Mouse (Mus musculus): Measurements from ENCODE around the gene Zfp382. TPM values are rescaled to one million over a fixed set of nuclear protein-coding genes. Genes with fewer than 3 reads are reported as not detected.
A peak's percentile ranks its signal among the peaks of the same experiment; 100 is the strongest.
"Not testable (repeated sequence)": the region's sequence is repeated elsewhere in the genome, so short reads cannot be mapped to it uniquely, and the experiment has no call there.

Zfp382 gene
- polyA plus RNA-seq, 1 experiment = 0.06 TPM

DNA sequence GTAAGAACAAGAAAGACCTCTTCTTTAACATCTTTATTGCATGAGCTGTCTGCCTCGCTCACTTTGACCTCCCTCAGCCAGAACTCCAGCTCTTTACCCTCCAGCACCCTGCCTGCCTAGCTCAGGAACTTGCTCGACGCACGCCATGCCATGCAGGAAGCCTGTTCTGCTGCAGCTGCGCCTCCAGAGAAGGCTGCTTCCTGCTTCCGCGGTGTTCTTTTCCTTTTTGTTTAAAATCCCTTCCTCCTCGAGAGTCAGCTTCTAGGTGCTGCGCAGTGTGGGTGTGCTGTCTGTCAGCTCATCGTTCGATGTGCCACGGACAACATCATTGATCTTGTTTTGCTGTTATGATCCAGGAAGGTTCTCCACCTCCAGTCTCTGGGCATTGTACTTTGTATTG lies 54.7 kb downstream of the Zfp382 start:
- no peak overlapping the region for H3K27ac ChIP-seq (ENCODE audit: insufficient read depth, low read depth, low read length)
- H3K27me3 ChIP-seq (ENCODE audit: control insufficient read depth, insufficient read depth, low read length) = no peaks in the 10 kb centered on the region

GRCm38 (mm10) chr7:30178256-30178655 lies 56.5 kb downstream of the Zfp382 start:
- TF ChIP-seq POLR2A (IDR thresholded peaks at IDR 0.05; ENCODE audit: low read depth, low read length) = no peak
- TF ChIP-seq CTCF (IDR thresholded peaks at IDR 0.05; ENCODE audit: extremely low read depth, insufficient read length, insufficient replicate concordance, low read depth, low read length) = no peak
- H3K4me3 ChIP-seq (ENCODE audit: low read depth, low read length) = no peak overlapping the region
- no peak overlapping the region for H3K27ac ChIP-seq (ENCODE audit: insufficient read depth, low read depth, low read length)
- H3K36me3 ChIP-seq (ENCODE audit: control insufficient read depth, insufficient read depth, low read length) = peaks cover 17% of the 10 kb centered on the region
- no peaks in the 10 kb centered on the region for H3K27me3 ChIP-seq (ENCODE audit: control insufficient read depth, insufficient read depth, low read length)
- 89% methylated on average over 11 of the region's 11 CpGs for WGBS
- H3K4me1 ChIP-seq (ENCODE audit: control insufficient read depth, insufficient read depth, insufficient read length, low read length) = no peaks in the 10 kb centered on the region

More for the DNA sequence above, 54.7 kb downstream of the Zfp382 start:
- WGBS = 75% methylated on average over 12 of the region's 12 CpGs
- Histone ChIP-seq H3K4me1 (ENCODE audit: control insufficient read depth, insufficient read depth, insufficient read length, low read length) (no peaks in the 10 kb centered on the region), H3K4me3 (ENCODE audit: low read depth, low read length) (no peak overlapping the region), H3K36me3 (ENCODE audit: control insufficient read depth, insufficient read depth, low read length) (peaks cover 17% of the 10 kb centered on the region)
- no peak for TF ChIP-seq POLR2A (IDR thresholded peaks at IDR 0.05; ENCODE audit: low read depth, low read length)
- no peak for TF ChIP-seq CTCF (IDR thresholded peaks at IDR 0.05; ENCODE audit: extremely low read depth, insufficient read length, insufficient replicate concordance, low read depth, low read length)

- WGBS = under 1% methylated on average over 4 of the region's 4 CpGs
- H3K27ac ChIP-seq (ENCODE audit: insufficient read depth, low read depth, low read length) = no peak overlapping the region
- no peak overlapping the region for H3K4me3 ChIP-seq (ENCODE audit: low read depth, low read length)
- peaks cover 15% of the 10 kb centered on the region for H3K4me1 ChIP-seq (ENCODE audit: control insufficient read depth, insufficient read depth, insufficient read length, low read length)
- TF ChIP-seq POLR2A (IDR thresholded peaks at IDR 0.05; ENCODE audit: low read depth, low read length) = no peak
- peak; percentile 72; the same call in 1 of the 2 replicates for TF ChIP-seq CTCF (IDR thresholded peaks at IDR 0.05; ENCODE audit: extremely low read depth, insufficient read length, insufficient replicate concordance, low read depth, low read length)
- no peaks in the 10 kb centered on the region for H3K27me3 ChIP-seq (ENCODE audit: control insufficient read depth, insufficient read depth, low read length)
- peaks cover 22% of the 10 kb centered on the region for H3K36me3 ChIP-seq (ENCODE audit: control insufficient read depth, insufficient read depth, low read length)
Measured at GRCm38 (mm10) chr7:30181308-30181707, 59.6 kb downstream of the Zfp382 start.

DNA sequence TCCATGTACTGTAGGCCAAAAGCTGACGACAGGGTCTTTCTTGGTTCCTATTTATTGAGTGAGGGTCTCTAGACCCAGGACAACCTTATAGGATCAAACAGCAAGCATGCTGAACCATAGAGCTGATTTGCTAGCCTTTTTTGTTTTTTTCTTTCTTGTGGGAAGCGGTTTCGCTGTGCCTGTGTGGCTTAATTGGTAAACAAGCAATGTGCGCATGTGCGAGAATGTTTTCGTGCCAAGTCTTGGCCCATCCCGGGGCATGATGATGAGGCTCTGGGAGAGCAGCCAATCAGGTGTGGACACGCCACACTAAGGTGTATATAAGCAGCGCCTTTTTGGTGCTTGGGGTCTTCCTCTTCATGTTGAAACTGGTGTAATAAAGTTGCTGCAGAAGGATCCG lies 60.2 kb downstream of the Zfp382 start:
- Histone ChIP-seq H3K4me1 (ENCODE audit: control insufficient read depth, insufficient read depth, insufficient read length, low read length) (peaks cover 21% of the 10 kb centered on the region), H3K36me3 (ENCODE audit: control insufficient read depth, insufficient read depth, low read length) (peaks cover 26% of the 10 kb centered on the region)
- not testable (repeated sequence) for H3K27ac ChIP-seq (ENCODE audit: insufficient read depth, low read depth, low read length); H3K27me3 ChIP-seq (ENCODE audit: control insufficient read depth, insufficient read depth, low read length); H3K4me3 ChIP-seq (ENCODE audit: low read depth, low read length)
- 90% methylated on average over 10 of the region's 10 CpGs for WGBS

DNA sequence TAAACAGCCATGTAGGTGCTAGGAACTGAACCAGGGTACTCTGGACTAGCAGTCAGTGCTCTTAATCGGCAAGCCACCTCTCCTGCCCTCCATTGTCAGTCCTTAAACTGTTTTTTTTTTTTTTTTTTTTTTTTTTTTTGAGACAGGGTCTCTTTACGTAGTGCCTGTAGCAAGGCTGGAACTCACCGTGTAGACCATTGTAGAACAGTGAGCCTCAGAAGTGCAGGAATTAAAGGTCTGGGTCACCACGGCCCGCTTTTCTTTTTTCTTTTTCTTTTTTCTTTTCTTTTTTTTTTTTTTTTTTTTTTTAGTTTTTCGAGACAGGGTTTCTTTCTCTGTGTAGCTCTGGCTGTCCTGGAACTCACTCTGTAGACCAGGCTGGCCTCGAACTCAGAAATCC lies 61.4 kb downstream of the Zfp382 start:
- 65% methylated on average over 7 of the region's 7 CpGs for WGBS
- H3K27me3 ChIP-seq (ENCODE audit: control insufficient read depth, insufficient read depth, low read length); H3K27ac ChIP-seq (ENCODE audit: insufficient read depth, low read depth, low read length); H3K4me3 ChIP-seq (ENCODE audit: low read depth, low read length): not testable (repeated sequence)
- peaks cover 27% of the 10 kb centered on the region for H3K4me1 ChIP-seq (ENCODE audit: control insufficient read depth, insufficient read depth, insufficient read length, low read length)
- H3K36me3 ChIP-seq (ENCODE audit: control insufficient read depth, insufficient read depth, low read length) = peaks cover 29% of the 10 kb centered on the region

DNA sequence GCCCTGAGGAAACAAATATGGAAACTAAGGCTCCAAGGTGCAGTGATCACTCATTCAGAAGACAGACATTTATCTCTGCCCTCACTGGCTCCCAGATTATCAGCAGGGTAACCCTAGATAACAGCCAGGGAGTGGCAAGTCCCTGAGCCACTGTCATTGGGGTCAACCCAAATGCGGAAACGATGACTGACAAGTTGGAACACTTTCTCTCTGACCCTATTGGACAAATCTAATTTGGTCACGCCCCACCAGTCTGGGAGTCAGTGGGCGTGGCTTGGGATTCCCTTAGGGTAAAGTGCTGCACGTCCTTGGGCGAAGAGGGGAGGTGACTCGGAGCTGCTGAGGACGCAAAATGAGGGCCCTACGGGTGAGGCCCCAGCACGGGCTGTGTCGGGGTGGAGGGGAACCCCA lies 62.1 kb downstream of the Zfp382 start, which contains the start of gene Cox7a1:
TSS of gene Cox7a1 (plus strand) at position 266 of the 411 bp plus-strand sequence.
- peak within 1 kb of the TSS; percentile 60 for H3K4me3 ChIP-seq (ENCODE audit: low read depth, low read length)
- H3K36me3 ChIP-seq (ENCODE audit: control insufficient read depth, insufficient read depth, low read length) = peaks cover 29% of the 10 kb centered on the region
- 1% methylated on average over 11 of the region's 11 CpGs for WGBS
- H3K27ac ChIP-seq (ENCODE audit: insufficient read depth, low read depth, low read length) = peak within 1 kb of the TSS; percentile 72
- peaks cover 31% of the 10 kb centered on the region for H3K4me1 ChIP-seq (ENCODE audit: control insufficient read depth, insufficient read depth, insufficient read length, low read length)
- H3K27me3 ChIP-seq (ENCODE audit: control insufficient read depth, insufficient read depth, low read length) = no peaks in the 10 kb centered on the region
- TF ChIP-seq CTCF (IDR thresholded peaks at IDR 0.05; ENCODE audit: extremely low read depth, insufficient read length, insufficient replicate concordance, low read depth, low read length) (no peak), POLR2A (IDR thresholded peaks at IDR 0.05; ENCODE audit: low read depth, low read length) (peak; percentile 63; the same call in 1 of the 2 replicates)

Other genes starting within 250 kb of the Zfp382 start
- gene Zfp27, start 215.4 kb upstream of the Zfp382 start, polyA plus RNA-seq (2012; rRNA removed) = 0.69 and 0.81 TPM in 2 replicates
- gene Zfp383, start 213.7 kb upstream of the Zfp382 start, polyA plus RNA-seq (2012; rRNA removed) = 0.04 and 0.14 TPM in 2 replicates
- 0.38 and 2.7 TPM in 2 replicates for gene Zfp74, start 167.9 kb upstream of the Zfp382 start, polyA plus RNA-seq (2012; rRNA removed)
- gene Zfp568, start 138.0 kb upstream of the Zfp382 start, polyA plus RNA-seq (2012; rRNA removed) = 1.3 and 2.3 TPM in 2 replicates
- 0.58 and 0.62 TPM in 2 replicates for gene Zfp14, start 70.6 kb upstream of the Zfp382 start, polyA plus RNA-seq (2012; rRNA removed)
- 0.23 and 0.25 TPM in 2 replicates for gene Zfp82, start 49.0 kb upstream of the Zfp382 start, polyA plus RNA-seq (2012; rRNA removed)
- gene Gm26920, start 31.5 kb upstream of the Zfp382 start, polyA plus RNA-seq (2012; rRNA removed) = 0.06 TPM in 1 of 2 replicates, not detected in the other
- 0.11 and 0.95 TPM in 2 replicates for gene Zfp566, start 31.4 kb upstream of the Zfp382 start, polyA plus RNA-seq (2012; rRNA removed)
- gene Zfp260, start 27.2 kb upstream of the Zfp382 start, polyA plus RNA-seq (2012; rRNA removed) = 2.6 and 7.1 TPM in 2 replicates
- 2.6 and 3.0 TPM in 2 replicates for gene Zfp146, start 47.8 kb downstream of the Zfp382 start, polyA plus RNA-seq (2012; rRNA removed)
- 47.5 and 165 TPM in 2 replicates for gene Cox7a1, start 62.2 kb downstream of the Zfp382 start, polyA plus RNA-seq (2012; rRNA removed)
- 351 and 819 TPM in 2 replicates for gene Capns1, start 76.9 kb downstream of the Zfp382 start, polyA plus RNA-seq (2012; rRNA removed)
- gene Polr2i, start 110.0 kb downstream of the Zfp382 start, polyA plus RNA-seq (2012; rRNA removed) = 59.2 and 86.9 TPM in 2 replicates
- gene Tbcb, start 110.3 kb downstream of the Zfp382 start, polyA plus RNA-seq (2012; rRNA removed) = 24.6 and 45.2 TPM in 2 replicates
- 0.15 TPM in 1 of 2 replicates, not detected in the other for gene Ovol3, start 113.8 kb downstream of the Zfp382 start, polyA plus RNA-seq (2012; rRNA removed)
- gene Thap8, start 158.2 kb downstream of the Zfp382 start, polyA plus RNA-seq (2012; rRNA removed) = 0.16 TPM in 1 of 2 replicates, not detected in the other
- 6.5 and 15.9 TPM in 2 replicates for gene Wdr62, start 158.5 kb downstream of the Zfp382 start, polyA plus RNA-seq (2012; rRNA removed)
- gene Clip3, start 169.8 kb downstream of the Zfp382 start, polyA plus RNA-seq (2012; rRNA removed) = 6.4 and 9.0 TPM in 2 replicates
- 86.9 and 141 TPM in 2 replicates for gene Alkbh6, start 186.8 kb downstream of the Zfp382 start, polyA plus RNA-seq (2012; rRNA removed)
- gene Syne4, start 192.9 kb downstream of the Zfp382 start, polyA plus RNA-seq (2012; rRNA removed) = 13.5 and 30.5 TPM in 2 replicates
- gene E130208F15Rik, start 199.8 kb downstream of the Zfp382 start, polyA plus RNA-seq (2012; rRNA removed) = 0.36 and 0.63 TPM in 2 replicates
- gene Sdhaf1, start 202.0 kb downstream of the Zfp382 start, polyA plus RNA-seq (2012; rRNA removed) = 15.2 and 23.4 TPM in 2 replicates
- 12.7 and 28.1 TPM in 2 replicates for gene Lrfn3, start 240.8 kb downstream of the Zfp382 start, polyA plus RNA-seq (2012; rRNA removed)